ENCODE assay signal across 10 mouse cellular contexts in the genomic region with DNA sequence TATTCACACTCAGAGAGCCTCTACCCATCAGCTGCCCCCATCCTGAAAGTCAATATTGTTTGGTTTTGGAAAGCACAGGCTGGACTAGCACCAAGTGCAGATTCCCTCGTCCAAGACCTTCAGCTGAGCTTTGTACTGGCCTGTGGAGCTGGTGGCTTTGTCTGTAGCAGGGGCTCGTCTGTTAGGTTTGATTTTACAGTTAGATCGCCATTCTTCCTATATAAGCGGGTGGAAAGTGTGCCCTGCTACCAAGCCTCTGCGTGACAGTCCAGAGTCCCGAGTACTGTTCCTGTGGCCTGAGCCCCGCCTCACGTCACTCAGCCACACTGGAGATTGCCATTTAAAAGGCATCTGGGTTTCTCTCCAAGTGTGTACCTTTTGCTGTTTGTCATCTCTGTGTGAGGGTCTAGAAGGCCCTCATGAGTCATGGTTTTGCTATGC.
DNase-seq lines count a peak whose midpoint lies in the region; ATAC-seq and TF ChIP-seq lines count a peak whose summit lies in the region.
"Had no signal": no experiment of that assay in that cellular context is flagged by ENCODE, and none has a peak within 500 bp of the region (broad histone marks: within the 10 kb centered on the region; RNA-seq: fewer than 3 reads in every experiment).

No protein-coding gene starts in this region.

- no peak overlapping the region for H3K4me2 ChIP-seq in liver, embryonic 12.5 days
- no peak overlapping the region for H3K4me2 ChIP-seq in forebrain, postnatal 0 days (ENCODE audit: low read depth)
- no peak overlapping the region for H3K4me2 ChIP-seq in midbrain, embryonic 16.5 days (ENCODE audit: low read length)

- TF ChIP-seq CTCF in forebrain, postnatal 0 days (IDR thresholded peaks at IDR 0.05; ENCODE audit: low read depth): no peak

- H3K4me1 ChIP-seq in liver, embryonic 12.5 days: peaks cover 14% of the 10 kb centered on the region; the same call in 1 of the 2 replicates
- peaks cover 15% of the 10 kb centered on the region for H3K4me1 ChIP-seq in forebrain, postnatal 0 days (ENCODE audit: insufficient read depth)
- peaks cover 9% of the 10 kb centered on the region for H3K4me1 ChIP-seq in midbrain, embryonic 16.5 days (ENCODE audit: control insufficient read depth, insufficient read depth, low read length)

- 67% methylated on average over 8 of the region's 8 CpGs for WGBS in liver, embryonic 12.5 days (ENCODE audit: insufficient replicate concordance)
- 38% methylated on average over 8 of the region's 8 CpGs for WGBS in forebrain, postnatal 0 days
- WGBS in midbrain, embryonic 16.5 days: 51% methylated on average over 8 of the region's 8 CpGs

- H3K4me3 ChIP-seq in liver, embryonic 12.5 days: no peak overlapping the region
- H3K4me3 ChIP-seq in forebrain, postnatal 0 days (ENCODE audit: low read depth, low read length): no peak overlapping the region
- H3K4me3 ChIP-seq in midbrain, embryonic 16.5 days (ENCODE audit: low read depth, low read length): no peak overlapping the region

- peak; percentile 41; the same call in 1 of the 2 replicates for ATAC-seq in frontal cortex, adult (ENCODE audit: low TSS enrichment)
- ATAC-seq in liver, embryonic 12.5 days: no peak
- ATAC-seq in forebrain, postnatal 0 days: peak; percentile 43; the same call in 1 of the 2 replicates
- ATAC-seq in midbrain, embryonic 16.5 days: peak; percentile 60
- ATAC-seq: Patski had no signal

- DNase-seq in frontal cortex, postnatal 25 days (ENCODE audit: low spot score in 2 of 2): no peak
- DNase-seq in liver: no peak
- DNase-seq in forebrain, postnatal 0 days: peak; percentile 27
- DNase-seq in urinary bladder, postnatal 36 days (ENCODE audit: low spot score in 2 of 2): no peak
- DNase-seq in cerebellum, adult 8-10 months: no peak
- DNase-seq: lung, adult 2 months had no signal

- no peaks in the 10 kb centered on the region for H3K9me3 ChIP-seq in liver, embryonic 12.5 days (replicated peaks)
- H3K9me3 ChIP-seq in forebrain, postnatal 0 days (ENCODE audit: low read length): no peaks in the 10 kb centered on the region
- no peaks in the 10 kb centered on the region for H3K9me3 ChIP-seq in midbrain, embryonic 16.5 days (replicated peaks; ENCODE audit: control insufficient read depth, low read length, poor library complexity, severe bottlenecking)

- 0 out of 2 replicates have a peak overlapping the region, but pooled peaks have one; percentile 20 for H3K27ac ChIP-seq in liver, embryonic 12.5 days
- no peak overlapping the region; the same call in 1 of the 2 replicates for H3K27ac ChIP-seq in forebrain, postnatal 0 days (ENCODE audit: low read depth, low read length)
- peak overlapping the region; percentile 54 for H3K27ac ChIP-seq in midbrain, embryonic 16.5 days (ENCODE audit: low read length)

- no peak overlapping the region for H3K9ac ChIP-seq in liver, embryonic 12.5 days
- no peak overlapping the region for H3K9ac ChIP-seq in forebrain, postnatal 0 days
- peak overlapping the region; percentile 0; the same call in 1 of the 2 replicates for H3K9ac ChIP-seq in midbrain, embryonic 16.5 days (ENCODE audit: low read depth, low read length)

- H3K36me3 ChIP-seq in liver, embryonic 12.5 days: no peaks in the 10 kb centered on the region
- no peaks in the 10 kb centered on the region for H3K36me3 ChIP-seq in forebrain, postnatal 0 days (ENCODE audit: insufficient read depth)
- H3K36me3 ChIP-seq in midbrain, embryonic 16.5 days (ENCODE audit: control insufficient read depth, insufficient read depth, low read length): no peaks in the 10 kb centered on the region

- H3K27me3 ChIP-seq in liver, embryonic 12.5 days (replicated peaks): no peaks in the 10 kb centered on the region
- no peaks in the 10 kb centered on the region for H3K27me3 ChIP-seq in forebrain, postnatal 0 days (ENCODE audit: insufficient read depth, low read length)
- no peaks in the 10 kb centered on the region for H3K27me3 ChIP-seq in midbrain, embryonic 16.5 days (ENCODE audit: control insufficient read depth, insufficient read depth, low read depth, low read length)
- H3K27me3 ChIP-seq: Patski had no signal
